Mouse (Mus musculus) embryonic fibroblast, embryonic 13.5 days (primary cell): ENCODE results near the gene Etnppl. TPM values are rescaled to one million over a fixed set of nuclear protein-coding genes. Genes with fewer than 3 reads are reported as not detected.

ENCODE experiments used
- H3K27ac ChIP-seq: 2 replicates; pipeline ENCODE4 v1.5.1; 2012; ENCODE audit warnings: low read length, control low read depth, inconsistent platforms; ENCODE audit not compliant: insufficient read depth
- H3K4me1 ChIP-seq: 2 replicates; pipeline ENCODE4 v1.6.1; 2011; ENCODE audit warnings: low read length; ENCODE audit not compliant: control insufficient read depth, insufficient read depth
- H3K4me3 ChIP-seq: 2 replicates; pipeline ENCODE4 v1.5.1; 2011; ENCODE audit warnings: mild to moderate bottlenecking, control low read depth, low read length; ENCODE audit not compliant: insufficient read depth
- CTCF ChIP-seq: IDR thresholded peaks from 2 replicates; pipeline ENCODE4 v1.5.1; 2011; ENCODE audit warnings: mild to moderate bottlenecking, control low read depth, low read length, moderate library complexity, borderline replicate concordance; ENCODE audit not compliant: insufficient read depth
- POLR2A ChIP-seq: IDR thresholded peaks from 2 replicates; pipeline ENCODE4 v1.6.1; 2011; ENCODE audit warnings: low read depth, mild to moderate bottlenecking, control low read depth, low read length, moderate library complexity
- polyA plus RNA-seq: library from polyadenylated mRNA; stranded (reverse); fragments of >200 nt; gene quantifications from 2 replicates; pipeline ENCODE4 v1.2.4, GENCODE M21; 2011; ENCODE audit warnings: low read depth; ENCODE audit not compliant: missing spikeins, insufficient read length

Gene Etnppl
- polyA plus RNA-seq, 1 experiment, result not detected

GRCm38 (mm10) chr3:130677671-130678460 lies 60.6 kb downstream of the Etnppl start:
- no peak overlapping the region for H3K27ac ChIP-seq
- no peak for TF ChIP-seq CTCF
- no peak for TF ChIP-seq POLR2A

GRCm38 (mm10) chr3:130681226-130681625 lies 64.0 kb downstream of the Etnppl start:
- no peak for TF ChIP-seq CTCF
- no peak overlapping the region for H3K4me3 ChIP-seq
- H3K4me1 ChIP-seq, result no peaks in the 10 kb centered on the region
- H3K27ac ChIP-seq, result no peak overlapping the region

More at GRCm38 (mm10) chr3:130677671-130678460, 60.6 kb downstream of the Etnppl start:
- H3K4me3 ChIP-seq, result no peak overlapping the region
- no peaks in the 10 kb centered on the region for H3K4me1 ChIP-seq

DNA sequence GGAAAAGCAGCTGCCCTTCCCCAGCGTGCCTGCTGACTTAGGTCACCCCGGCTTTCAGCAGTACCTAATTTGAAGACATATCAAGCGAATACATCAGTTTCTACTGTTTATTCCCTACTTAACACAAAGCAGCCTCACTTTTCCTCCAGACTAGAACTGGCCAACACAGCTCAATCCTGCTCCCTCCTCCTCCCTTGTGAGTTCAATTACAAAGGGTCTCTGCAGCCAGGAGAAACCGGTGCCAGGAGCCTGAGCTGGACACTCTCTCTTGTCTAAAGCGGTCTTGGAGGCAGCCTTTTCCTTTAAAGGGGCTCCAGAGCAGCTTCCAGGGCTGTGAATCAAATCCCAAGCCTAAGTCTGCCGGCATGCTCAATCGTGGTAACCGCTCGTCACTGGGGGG lies 64.9 kb downstream of the Etnppl start:
- no peaks in the 10 kb centered on the region for H3K4me1 ChIP-seq
- no peak overlapping the region for H3K4me3 ChIP-seq
- no peak for TF ChIP-seq CTCF
- no peak for TF ChIP-seq POLR2A
- no peak overlapping the region for H3K27ac ChIP-seq

- Histone ChIP-seq H3K4me1 (no peaks in the 10 kb centered on the region), H3K27ac (no peak overlapping the region), H3K4me3 (no peak overlapping the region)
- TF ChIP-seq CTCF (no peak), POLR2A (no peak)
Observed at GRCm38 (mm10) chr3:130683836-130684235, 66.6 kb downstream of the Etnppl start.

DNA sequence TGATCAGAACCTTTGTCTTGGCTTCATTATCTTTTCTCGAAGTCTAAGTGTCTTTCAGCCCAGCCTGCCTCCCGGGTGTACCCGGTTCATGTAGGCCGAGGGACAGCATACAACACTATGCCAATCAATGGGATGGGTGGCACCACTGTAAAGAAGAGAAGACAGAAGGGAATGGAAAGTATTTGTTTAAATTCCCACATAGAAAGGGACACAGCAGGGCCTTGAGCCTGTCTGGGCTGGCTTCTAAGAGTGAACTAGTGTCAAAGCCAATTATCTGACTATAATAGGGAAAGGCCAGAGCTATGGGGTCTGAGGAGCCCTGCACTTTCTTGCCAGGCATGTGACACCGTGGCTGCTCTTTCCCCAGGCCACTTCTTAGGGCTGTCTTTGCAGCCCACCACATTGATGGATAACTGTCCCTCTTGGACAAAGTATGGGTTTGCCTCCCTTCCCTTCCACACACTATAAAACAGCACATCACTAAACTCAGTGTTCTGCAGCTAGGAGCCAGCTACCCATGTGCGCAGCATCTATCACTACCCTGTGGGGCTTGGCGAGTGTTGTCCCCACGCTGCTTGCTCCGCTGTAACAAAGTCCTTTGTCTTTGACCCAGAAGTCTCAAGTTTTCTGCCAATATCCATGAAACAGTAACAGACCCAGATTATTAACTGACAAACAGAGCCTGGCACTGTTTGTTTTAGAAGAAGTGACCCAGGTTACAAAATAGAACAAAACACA lies 67.2 kb downstream of the Etnppl start:
- no peaks in the 10 kb centered on the region for H3K4me1 ChIP-seq
- no peak overlapping the region for H3K4me3 ChIP-seq
- no peak for TF ChIP-seq CTCF
- no peak for TF ChIP-seq POLR2A

DNA sequence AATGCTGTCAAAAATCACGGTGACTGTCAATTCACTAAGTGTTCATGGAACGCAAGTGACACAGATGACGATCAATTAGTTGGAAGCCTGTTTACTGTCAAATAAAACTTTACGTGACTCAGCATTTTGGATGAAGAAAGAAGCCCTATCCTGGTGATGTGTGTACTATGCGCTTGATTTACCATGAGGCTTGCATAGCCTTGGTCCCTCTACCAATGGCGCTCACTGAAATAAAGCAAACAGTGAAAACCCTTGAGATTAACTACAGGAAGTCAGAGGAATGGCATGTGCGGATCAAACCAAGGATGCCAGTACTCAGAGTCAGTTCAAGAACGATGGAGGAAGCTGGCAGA lies 67.7 kb downstream of the Etnppl start:
- TF ChIP-seq POLR2A (no peak), CTCF (no peak)

More for the DNA sequence above, 67.2 kb downstream of the Etnppl start:
- H3K27ac ChIP-seq, result no peak overlapping the region

GRCm38 (mm10) chr3:130687051-130687450 lies 69.8 kb downstream of the Etnppl start:
- TF ChIP-seq POLR2A, result no peak
- TF ChIP-seq CTCF, result no peak
- Histone ChIP-seq H3K4me1 (no peaks in the 10 kb centered on the region), H3K27ac (no peak overlapping the region), H3K4me3 (no peak overlapping the region)

More for the DNA sequence above, 67.7 kb downstream of the Etnppl start:
- no peaks in the 10 kb centered on the region for H3K4me1 ChIP-seq
- no peak overlapping the region for H3K4me3 ChIP-seq
- H3K27ac ChIP-seq, result no peak overlapping the region

Other genes starting within 250 kb of the Etnppl start
- gene Ostc, start 92.0 kb downstream of the Etnppl start, polyA plus RNA-seq, result 279 and 363 TPM in 2 replicates
- gene Rpl34, start 113.0 kb downstream of the Etnppl start, polyA plus RNA-seq, result 1,245 and 1,289 TPM in 2 replicates